Mouse (Mus musculus): ENCODE measurements around the gene Paics. TPM values are rescaled to one million over a fixed set of nuclear protein-coding genes. Genes with fewer than 3 reads are reported as not detected.
"Not testable (repeated sequence)": the region's sequence is repeated elsewhere in the genome, so short reads cannot be mapped to it uniquely, and the experiment has no call there.

Paics gene
- total RNA-seq (2021), result 100 to 1,000 TPM; 129 to 152 TPM
- long read RNA-seq, experiment 1, transcript Paics-203 (10 exons, 2,345 nt), result minor isoform, 10 of 159 reads
- long read RNA-seq, experiment 1, transcript Paics-201 (9 exons, 2,482 nt), result major isoform, 111 of 159 reads
- long read RNA-seq, experiment 1, transcript Paics-202 (10 exons, 1,862 nt), result minor isoform, 11 of 159 reads
- long read RNA-seq, experiment 1, partial matches to known transcripts, result 11 of 159 reads
- long read RNA-seq, experiment 1, other reads (novel, unspliced or antisense), result 14 of 159 reads
- long read RNA-seq, experiment 2, transcript Paics-201 (9 exons, 2,482 nt), result major isoform, 151 of 206 reads
- long read RNA-seq, experiment 2, transcript Paics-202 (10 exons, 1,862 nt), result minor isoform, 12 of 206 reads
- long read RNA-seq, experiment 2, transcript Paics-203 (10 exons, 2,345 nt), result minor isoform, 13 of 206 reads
- long read RNA-seq, experiment 2, partial matches to known transcripts, result 17 of 206 reads
- long read RNA-seq, experiment 2, other reads (novel, unspliced or antisense), result 13 of 206 reads

GRCm38 (mm10) chr5:76951106-76952027, at the start of gene Paics, which contains the start of gene Ppat:
Paics (plus strand) TSS chr5:76951307.
Ppat (minus strand) TSS chr5:76951578.
- intact Hi-C loops (cut with DNase I; ENCODE audit: low total_unique reads), result no loop called here
- DNase-seq, result peak; percentile 99

- DNase-seq, result no peak
- intact Hi-C loops (cut with DNase I; ENCODE audit: low total_unique reads), result no loop called here
Observed at GRCm38 (mm10) chr5:76902131-76902530, 49.0 kb upstream of the Paics start.

GRCm38 (mm10) chr5:76904713-76905404, 46.2 kb upstream of the Paics start:
- no peak for DNase-seq
- intact Hi-C loops (cut with DNase I; ENCODE audit: low total_unique reads), result no loop called here

GRCm38 (mm10) chr5:76905405-76906154, 45.5 kb upstream of the Paics start, which contains the start of gene Aasdh:
Aasdh (minus strand) TSS chr5:76905514.
- intact Hi-C loops (cut with DNase I; ENCODE audit: low total_unique reads), result no loop called here
- peak; percentile 96 for DNase-seq

GRCm38 (mm10) chr5:76906155-76906499, 45.0 kb upstream of the Paics start:
- intact Hi-C loops (cut with DNase I; ENCODE audit: low total_unique reads), result no loop called here
- DNase-seq, result no peak

- no peak for DNase-seq
- intact Hi-C loops (cut with DNase I; ENCODE audit: low total_unique reads), result no loop called here
Observed at GRCm38 (mm10) chr5:76910807-76911206, 40.3 kb upstream of the Paics start.

- intact Hi-C loops (cut with DNase I; ENCODE audit: low total_unique reads), result not testable (repeated sequence)
Observed at GRCm38 (mm10) chr5:76912522-76912921, 38.6 kb upstream of the Paics start.

GRCm38 (mm10) chr5:76922833-76923232, 28.3 kb upstream of the Paics start:
- DNase-seq, result no peak
- intact Hi-C loops (cut with DNase I; ENCODE audit: low total_unique reads), result no loop called here

More at GRCm38 (mm10) chr5:76912522-76912921, 38.6 kb upstream of the Paics start:
- DNase-seq, result not testable (repeated sequence)

GRCm38 (mm10) chr5:76923428-76923827, 27.7 kb upstream of the Paics start:
- intact Hi-C loops (cut with DNase I; ENCODE audit: low total_unique reads), result no loop called here
- DNase-seq, result peak; percentile 87

GRCm38 (mm10) chr5:76924296-76924695, 26.8 kb upstream of the Paics start:
- no peak for DNase-seq
- intact Hi-C loops (cut with DNase I; ENCODE audit: low total_unique reads), result no loop called here

GRCm38 (mm10) chr5:76928124-76928832, 22.8 kb upstream of the Paics start:
- intact Hi-C loops (cut with DNase I; ENCODE audit: low total_unique reads), result no loop called here
- DNase-seq, result no peak

GRCm38 (mm10) chr5:76929180-76929877, 21.8 kb upstream of the Paics start:
- no peak for DNase-seq
- intact Hi-C loops (cut with DNase I; ENCODE audit: low total_unique reads), result no loop called here

GRCm38 (mm10) chr5:76939717-76940116, 11.4 kb upstream of the Paics start:
- DNase-seq, result no peak
- intact Hi-C loops (cut with DNase I; ENCODE audit: low total_unique reads), result no loop called here

GRCm38 (mm10) chr5:76941975-76942374, 9.1 kb upstream of the Paics start:
- intact Hi-C loops (cut with DNase I; ENCODE audit: low total_unique reads), result no loop called here

GRCm38 (mm10) chr5:76942505-76942904, 8.6 kb upstream of the Paics start:
- no peak for DNase-seq
- intact Hi-C loops (cut with DNase I; ENCODE audit: low total_unique reads), result no loop called here

More at GRCm38 (mm10) chr5:76941975-76942374, 9.1 kb upstream of the Paics start:
- DNase-seq, result no peak

GRCm38 (mm10) chr5:76944965-76945677, 6.0 kb upstream of the Paics start:
- intact Hi-C loops (cut with DNase I; ENCODE audit: low total_unique reads), result no loop called here
- no peak for DNase-seq

- DNase-seq, result no peak
- intact Hi-C loops (cut with DNase I; ENCODE audit: low total_unique reads), result no loop called here
Observed at GRCm38 (mm10) chr5:76945678-76946033, 5.5 kb upstream of the Paics start.

Data from gastrocnemius, postnatal 14 days (tissue).